Mouse (Mus musculus) left cerebral cortex, postnatal 14 days (tissue): Measurements from ENCODE around the gene Foxd2. TPM values are rescaled to one million over a fixed set of nuclear protein-coding genes. Genes with fewer than 3 reads are reported as not detected.

ENCODE experiments used
- DNase-seq, 2 experiments: peaks; one replicate each; pipeline ENCODE4 v3.0.0; 2021 to 2022; ENCODE audit warnings: low spot score in 2 of 2, mixed read lengths in 1 of 2
- intact Hi-C: fragments of 180-260 bp; cut with DNase I; formaldehyde crosslinking; loops from one replicate; pipeline ENCODE4 v1.15.1; 2025
- long read RNA-seq, 2 experiments: library from polyadenylated mRNA; stranded (forward); transcript quantifications; one replicate each; pipeline ENCODE4 v2.0.0; 2021
- total RNA-seq, 2 experiments: library from RNA; stranded (reverse); gene quantifications; 2 replicates each; pipeline ENCODE4 v1.2.3; 2021

The Foxd2 gene
- total RNA-seq, result under 1 TPM; 0.30 to 0.48 TPM
- long read RNA-seq, experiment 1, result 0 reads
- long read RNA-seq, experiment 2, result 0 reads

DNA sequence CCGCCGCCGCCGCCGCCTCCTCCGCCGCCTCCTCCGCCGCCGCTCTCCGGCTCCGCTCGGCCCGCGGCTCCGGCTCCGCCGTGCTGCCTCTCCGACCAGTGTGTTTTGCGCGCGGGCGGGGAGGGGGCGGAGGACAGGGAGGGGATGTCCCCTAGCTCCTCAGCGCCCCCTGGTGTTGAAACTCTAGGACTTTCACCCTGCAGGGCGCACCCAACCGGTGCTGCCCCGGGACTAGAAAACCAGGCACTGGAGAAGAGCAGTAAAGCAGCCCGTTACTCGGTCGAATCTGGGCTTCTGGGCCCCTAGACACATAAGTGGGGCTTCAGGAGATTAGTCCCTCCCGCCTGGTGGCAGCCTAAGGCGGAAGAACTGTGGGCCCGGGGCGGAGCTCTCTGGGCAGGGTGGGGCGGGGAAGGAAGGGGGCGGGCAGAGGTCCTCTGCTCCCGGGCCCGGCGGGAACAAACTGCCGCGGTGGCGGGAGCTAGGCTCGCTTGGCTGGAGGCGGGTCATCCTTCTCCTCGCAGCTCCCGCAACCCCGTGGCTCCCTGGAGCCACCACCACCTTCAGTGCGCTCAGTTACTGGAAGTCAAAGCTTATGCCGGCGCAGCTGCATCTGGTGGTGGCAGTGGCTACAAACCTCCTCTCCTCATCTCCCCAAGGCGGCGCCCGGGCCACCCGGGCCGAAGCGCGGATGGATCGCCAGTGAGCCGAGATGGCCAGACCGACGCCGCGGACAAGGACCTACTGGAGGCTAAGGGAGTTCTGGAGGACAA lies at the start of gene Foxd2:
Foxd2 (minus strand) TSS at position 45 of the 773 bp plus-strand sequence.
- intact Hi-C loops, result no loop called here

DNA sequence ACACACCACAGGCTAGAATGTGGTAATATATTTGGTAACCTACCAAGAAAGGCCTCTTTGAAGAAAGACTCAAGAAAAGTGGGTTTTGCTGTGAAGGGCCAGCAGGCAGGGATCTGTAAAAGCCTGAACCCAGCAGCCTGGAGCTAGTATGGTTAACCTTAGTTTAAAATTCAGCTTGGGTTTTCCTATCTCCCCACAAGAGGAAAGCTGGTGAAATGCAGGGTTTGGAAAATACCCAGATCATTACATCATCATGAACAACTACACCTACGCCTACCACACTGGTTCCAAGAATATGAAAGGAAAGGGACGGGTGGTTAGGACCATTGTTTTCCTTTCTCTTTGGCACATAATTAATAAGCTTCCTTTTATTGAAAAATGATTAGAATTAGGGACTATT lies 49.6 kb upstream of the Foxd2 start:
- DNase-seq, result no peak
- intact Hi-C loops, result no loop called here

More for the DNA sequence above, at the start of gene Foxd2:
- peak; percentile 20 to 59 for DNase-seq

DNA sequence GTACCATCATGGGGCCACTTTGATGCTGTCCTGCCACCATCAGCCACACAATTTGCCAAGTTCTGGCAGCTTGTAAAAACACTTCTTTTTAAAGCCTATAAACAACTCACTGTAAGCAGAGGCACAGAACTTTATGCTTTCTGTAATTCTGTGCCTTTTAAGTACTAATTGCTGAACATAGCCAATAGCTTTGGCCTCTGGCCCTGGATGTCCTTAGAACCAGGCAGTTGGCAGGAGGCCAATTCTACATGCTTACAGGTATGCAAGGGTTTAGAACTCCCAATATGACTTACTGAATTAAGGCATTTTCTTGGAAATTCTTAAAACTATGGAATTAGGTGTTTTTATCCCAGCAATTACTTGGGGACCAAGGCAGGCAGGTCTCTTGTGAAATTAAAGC lies 48.7 kb upstream of the Foxd2 start:
- no peak for DNase-seq
- intact Hi-C loops, result no loop called here

GRCm38 (mm10) chr4:114953172-114953571 lies 44.5 kb upstream of the Foxd2 start:
- intact Hi-C loops, result no loop called here
- DNase-seq, result no peak

GRCm38 (mm10) chr4:114947852-114948481 lies 39.3 kb upstream of the Foxd2 start:
- intact Hi-C loops, result loop anchor here (5.0 kb wide), 2 partner anchors 286 to 301 kb away; no protein-coding TSS in a partner anchor
- no peak for DNase-seq

DNA sequence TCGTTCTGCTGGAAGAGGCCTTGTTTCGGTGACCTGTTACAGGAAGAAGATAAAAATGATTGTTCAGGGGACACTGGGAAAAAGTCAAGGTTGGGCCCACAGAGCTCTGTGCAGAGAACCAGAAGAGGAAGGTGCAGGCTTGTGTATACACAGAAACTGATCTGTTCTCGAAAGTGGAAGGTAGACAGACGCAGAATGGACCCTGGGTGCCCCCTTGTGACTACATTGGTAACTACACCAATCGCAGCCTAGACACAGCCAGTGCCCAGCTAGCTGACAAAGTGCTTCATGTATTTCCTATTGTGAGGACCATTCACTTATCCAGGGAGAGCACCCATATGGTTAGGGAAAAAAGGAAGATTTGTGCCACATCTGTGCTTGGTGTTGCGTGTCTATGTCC lies 38.7 kb upstream of the Foxd2 start:
- peak; percentile 86 to 92 for DNase-seq
- intact Hi-C loops, result loop anchor here (5.0 kb wide), 2 partner anchors 285 to 300 kb away; no protein-coding TSS in a partner anchor

DNA sequence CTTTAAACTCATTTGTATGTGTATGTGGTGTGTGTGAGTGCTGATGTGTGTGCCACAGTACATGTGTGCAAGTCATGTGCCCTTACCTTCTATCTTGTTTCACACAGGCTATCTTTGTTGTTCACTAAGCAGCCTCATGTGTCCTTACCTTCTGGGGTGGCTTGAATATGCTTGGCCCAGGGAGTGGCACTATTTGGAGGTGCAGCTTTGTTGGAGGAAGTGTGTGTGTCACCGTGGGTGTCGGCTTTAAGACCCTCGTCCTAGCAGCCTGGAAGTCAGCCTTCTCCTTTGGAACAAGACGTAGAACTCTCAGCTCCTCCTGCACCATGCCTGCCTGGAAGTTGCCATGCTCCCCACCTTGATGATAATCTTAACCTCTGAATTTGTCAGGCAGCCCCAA lies 37.7 kb upstream of the Foxd2 start:
- intact Hi-C loops, result loop anchor here (5.0 kb wide), 2 partner anchors 284 to 299 kb away; no protein-coding TSS in a partner anchor
- DNase-seq, result no peak

DNA sequence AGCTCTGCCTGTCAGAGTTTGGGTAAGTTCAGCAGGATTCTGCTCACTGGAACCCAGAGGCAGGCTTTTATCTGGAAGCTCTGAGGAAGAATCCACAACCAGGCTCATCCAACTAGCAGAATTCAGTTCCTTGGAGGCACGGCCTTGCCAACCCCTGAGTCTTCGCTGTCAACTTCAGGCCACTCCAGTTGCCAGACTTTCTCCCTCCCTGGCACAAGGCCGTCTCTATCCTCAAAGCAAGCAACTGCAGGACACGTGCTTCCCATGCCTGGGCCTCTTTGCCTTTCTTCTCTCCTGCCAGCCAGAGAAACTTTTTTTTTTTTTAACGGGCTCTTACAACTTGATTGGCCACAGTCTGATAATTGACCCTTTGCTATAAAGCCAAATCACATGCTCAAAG lies 36.3 kb upstream of the Foxd2 start:
- no peak for DNase-seq
- intact Hi-C loops, result loop anchor here (5.0 kb wide), 2 partner anchors 283 to 298 kb away; no protein-coding TSS in a partner anchor

GRCm38 (mm10) chr4:114942583-114942982 lies 33.9 kb upstream of the Foxd2 start:
- DNase-seq, result no peak
- intact Hi-C loops, result no loop called here

- DNase-seq, result no peak
- intact Hi-C loops, result no loop called here
These were observed 33.4 kb upstream of the Foxd2 start for GRCm38 (mm10) chr4:114942112-114942511.

- intact Hi-C loops, result no loop called here
- no peak for DNase-seq
These were observed 32.6 kb upstream of the Foxd2 start for GRCm38 (mm10) chr4:114941311-114941710.

GRCm38 (mm10) chr4:114938248-114938647 lies 29.6 kb upstream of the Foxd2 start:
- DNase-seq, result no peak
- intact Hi-C loops, result no loop called here

DNA sequence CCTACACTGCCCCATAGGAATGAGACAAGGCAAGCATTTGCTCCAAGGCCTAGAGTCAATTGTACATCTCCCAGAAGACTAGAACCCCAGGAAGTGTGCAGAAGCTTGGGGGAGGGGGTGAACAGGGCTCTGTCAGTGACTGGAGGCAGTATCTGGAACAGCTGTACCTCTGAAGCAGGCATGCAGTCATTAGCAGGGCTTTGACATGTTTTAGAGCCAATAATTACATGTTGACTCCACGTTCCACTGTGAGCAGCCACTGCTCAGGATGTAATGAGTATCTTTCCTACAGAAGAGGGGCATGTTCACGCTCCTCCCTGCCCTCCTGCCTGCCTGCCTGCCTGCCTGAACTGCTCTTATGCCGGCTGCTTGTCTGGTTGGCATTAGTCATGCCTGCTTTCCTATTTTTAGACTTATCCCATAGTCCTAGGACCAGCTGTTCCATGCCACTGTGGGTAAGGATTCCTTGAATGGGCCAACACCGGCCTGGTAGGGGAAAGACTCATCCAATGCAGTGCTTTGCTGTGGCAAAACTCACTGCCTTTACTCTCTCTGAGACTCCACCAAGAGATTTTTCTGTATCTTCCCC lies 28.9 kb upstream of the Foxd2 start:
- intact Hi-C loops, result no loop called here
- DNase-seq, result no peak

GRCm38 (mm10) chr4:114934188-114934587 lies 25.5 kb upstream of the Foxd2 start:
- DNase-seq, result no peak
- intact Hi-C loops, result no loop called here

DNA sequence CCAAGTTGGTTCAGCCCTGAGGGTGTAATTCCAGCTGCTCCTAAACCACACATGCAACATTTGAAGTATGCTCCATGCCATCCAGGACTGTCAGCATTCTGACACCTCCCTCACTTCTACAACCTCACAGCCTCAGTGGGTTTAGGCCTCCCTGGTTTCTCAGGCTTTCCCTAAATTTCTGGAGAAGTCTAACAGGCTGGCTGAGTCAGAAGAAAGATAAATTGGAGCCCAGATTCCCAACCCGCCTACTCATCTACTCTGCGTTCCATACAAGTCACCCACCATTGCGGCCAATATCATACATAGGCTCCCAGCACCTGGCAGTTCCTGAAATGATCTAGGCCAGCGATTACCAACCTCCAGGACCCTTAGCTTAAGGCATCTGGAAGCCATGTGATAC lies 24.1 kb upstream of the Foxd2 start:
- DNase-seq, result no peak
- intact Hi-C loops, result no loop called here

DNA sequence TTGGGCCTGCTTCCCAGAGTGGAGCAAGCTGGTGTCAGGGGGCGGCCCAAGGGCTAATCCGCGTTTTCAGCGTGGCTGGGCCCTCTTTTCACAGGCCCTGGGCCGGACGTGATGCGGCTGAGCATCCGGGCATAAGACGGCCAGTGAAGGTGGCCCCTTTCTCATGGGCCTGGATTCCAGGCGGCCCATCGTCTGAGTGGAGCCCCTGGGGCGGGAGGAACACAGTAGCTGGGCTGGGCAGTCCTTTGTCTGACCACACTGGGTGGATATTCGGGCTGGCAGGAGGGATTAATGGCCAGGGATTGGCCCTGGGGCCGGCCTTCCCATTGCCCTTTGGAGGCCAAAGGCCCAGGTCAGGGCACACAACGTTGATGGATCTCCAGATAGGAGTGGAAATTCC lies 20.5 kb upstream of the Foxd2 start:
- no peak for DNase-seq
- intact Hi-C loops, result no loop called here

DNA sequence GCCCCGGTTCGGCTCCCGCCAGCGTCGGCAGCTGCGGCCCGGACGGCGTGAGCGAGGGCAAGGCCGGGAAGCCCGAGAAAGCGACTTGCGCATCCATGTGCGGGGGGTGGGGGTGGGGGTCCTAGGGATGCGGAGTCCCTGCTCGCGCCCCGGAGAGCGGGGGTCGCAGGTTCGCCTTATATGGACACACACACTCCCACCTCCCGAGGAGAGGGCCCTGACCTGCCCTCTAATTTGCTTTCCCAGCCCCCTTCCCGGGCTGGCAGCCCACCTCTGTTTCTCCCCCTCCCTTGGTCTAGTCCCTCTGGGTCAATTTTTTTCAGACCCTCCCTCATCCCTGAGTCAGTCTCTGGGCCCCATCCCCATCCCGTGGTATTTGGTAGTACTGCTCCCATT lies 17.2 kb upstream of the Foxd2 start, which contains the start of gene Foxe3:
Foxe3 (minus strand) TSS at position 97 of the 396 bp plus-strand sequence.
- intact Hi-C loops, result no loop called here
- no peak for DNase-seq

GRCm38 (mm10) chr4:114924971-114925916 lies 16.6 kb upstream of the Foxd2 start:
- intact Hi-C loops, result no loop called here
- DNase-seq, result no peak

DNA sequence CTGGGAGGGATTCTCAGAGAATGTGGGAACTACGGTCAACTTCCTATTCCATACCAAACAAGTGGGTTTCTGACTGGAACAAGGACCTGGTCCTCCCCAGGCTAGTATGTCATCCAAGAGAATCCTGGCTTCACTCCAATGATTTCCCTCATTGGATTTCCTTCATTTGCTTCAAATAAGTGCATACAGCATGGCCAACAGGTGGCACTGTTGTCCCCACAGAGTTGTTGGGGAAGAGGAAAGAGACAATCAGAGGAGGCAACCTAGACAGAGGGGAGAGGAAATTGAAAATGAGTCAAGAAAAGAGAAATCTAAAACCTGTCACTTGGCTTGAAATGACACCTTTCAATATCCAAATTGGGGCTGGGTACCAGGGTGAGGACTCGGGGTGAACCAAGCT lies 8.4 kb upstream of the Foxd2 start:
- no peak for DNase-seq
- intact Hi-C loops, result loop anchor here (10.0 kb wide), 1 partner anchor 1018 kb away; the partner anchor contains the start of gene Dmbx1
